Mouse (Mus musculus) intestine, embryonic 16.5 days (tissue): ENCODE data around the gene Mrps18b. TPM values are rescaled to one million over a fixed set of nuclear protein-coding genes. Genes with fewer than 3 reads are reported as not detected.
"Not testable (repeated sequence)": the region's sequence is repeated elsewhere in the genome, so short reads cannot be mapped to it uniquely, and the experiment has no call there.

Source experiments
- ATAC-seq: fragments of 200-750 bp; cut with Nextera tagmentation; 2 replicates; pipeline ENCODE4 v1.8.0; 2017; ENCODE audit warnings: moderate TSS enrichment, moderate library complexity
- H3K27ac ChIP-seq: fragments of 300-500 bp; sonication (generic); 2 replicates; pipeline ENCODE4 v1.5.1; 2014; ENCODE audit warnings: mild to moderate bottlenecking, low read length
- H3K27me3 ChIP-seq: fragments of 300-500 bp; sonication (generic); replicated peaks from 2 replicates; pipeline ENCODE4 v1.6.1; 2014; ENCODE audit warnings: low read length, control low read depth, mixed read lengths; ENCODE audit not compliant: control insufficient read depth, insufficient read depth
- H3K36me3 ChIP-seq: fragments of 300-500 bp; sonication (generic); 2 replicates; pipeline ENCODE4 v1.6.1; 2014; ENCODE audit warnings: low read length, control low read depth; ENCODE audit not compliant: control insufficient read depth, insufficient read depth
- H3K4me1 ChIP-seq: fragments of 300-500 bp; sonication (generic); 2 replicates; pipeline ENCODE4 v1.6.1; 2014; ENCODE audit warnings: low read length, control low read depth, mixed read lengths; ENCODE audit not compliant: control insufficient read depth, insufficient read depth
- H3K4me2 ChIP-seq: fragments of 300-500 bp; sonication (generic); 2 replicates; pipeline ENCODE4 v1.6.1; 2014; ENCODE audit warnings: low read depth, low read length, control low read depth
- H3K4me3 ChIP-seq: fragments of 300-500 bp; sonication (generic); 2 replicates; pipeline ENCODE4 v1.5.1; 2014; ENCODE audit warnings: mild to moderate bottlenecking, low read length
- H3K9ac ChIP-seq: fragments of 300-500 bp; sonication (generic); 2 replicates; pipeline ENCODE4 v1.6.1; 2014; ENCODE audit warnings: low read depth, low read length
- H3K9me3 ChIP-seq: fragments of 300-500 bp; sonication (generic); 2 replicates; pipeline ENCODE4 v1.6.1; 2016; ENCODE audit warnings: low read length, control low read depth; ENCODE audit not compliant: control insufficient read depth
- WGBS: fragments of 180-500 bp; shearing (Covaris S2); extraction: QIAGEN DNeasy Blood & Tissue Kit; methylation state at CpG from one replicate; pipeline ENCODE4 v1.1.7; 2014; 5-methylcytosine and 5-hydroxymethylcytosine counted together
- polyA plus RNA-seq: library from polyadenylated mRNA; unstranded; fragments of >200 nt; fragmentation: Nextera tagmentation; extraction: Ambion mirVana; gene quantifications from 2 replicates; pipeline ENCODE4 v1.2.1, GENCODE M21; 2015

The Mrps18b gene
- polyA plus RNA-seq, 1 experiment from 2014 or later = 145 TPM

DNA sequence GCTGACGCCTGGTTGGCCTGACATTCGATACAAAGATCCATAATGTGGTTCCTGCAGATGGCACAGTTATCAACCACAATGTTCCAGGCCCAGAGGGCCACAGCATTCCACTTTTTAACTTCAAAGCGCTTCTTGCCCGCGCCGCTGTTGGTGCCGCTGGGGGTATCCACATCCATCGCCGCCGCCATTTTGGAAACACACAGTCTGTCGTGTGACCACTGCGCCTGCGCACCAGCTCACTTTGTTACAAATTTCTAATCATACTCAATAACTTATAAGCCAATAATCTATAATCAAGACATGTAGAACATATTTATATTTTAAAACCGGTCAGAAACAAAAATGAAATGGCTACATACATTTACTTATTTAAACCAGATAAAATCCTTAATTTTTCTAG, 19.6 kb upstream of the Mrps18b start:
- not testable (repeated sequence) for H3K27me3 ChIP-seq, ATAC-seq, H3K4me1 ChIP-seq, H3K4me3 ChIP-seq, H3K9me3 ChIP-seq, H3K4me2 ChIP-seq, H3K9ac ChIP-seq, H3K36me3 ChIP-seq, H3K27ac ChIP-seq
- WGBS = 88% methylated on average over 14 of the region's 14 CpGs

- Histone ChIP-seq H3K4me2 (no peak overlapping the region), H3K27me3 (no peaks in the 10 kb centered on the region), H3K4me1 (no peaks in the 10 kb centered on the region), H3K27ac (no peak overlapping the region), H3K9me3 (no peaks in the 10 kb centered on the region), H3K36me3 (peaks cover 19% of the 10 kb centered on the region; the same call in 1 of the 2 replicates), H3K4me3 (no peak overlapping the region), H3K9ac (no peak overlapping the region)
- 88% methylated on average over 4 of the region's 4 CpGs for WGBS
- no peak for ATAC-seq
Measured at GRCm38 (mm10) chr17:35932608-35933007, 16.4 kb upstream of the Mrps18b start.

GRCm38 (mm10) chr17:35930627-35931026, 14.4 kb upstream of the Mrps18b start:
- H3K27me3 ChIP-seq = no peaks in the 10 kb centered on the region
- WGBS = 91% methylated on average over 12 of the region's 12 CpGs
- no peak overlapping the region for H3K9ac ChIP-seq
- H3K36me3 ChIP-seq = peaks cover 30% of the 10 kb centered on the region; the same call in 1 of the 2 replicates
- H3K4me2 ChIP-seq = no peak overlapping the region
- ATAC-seq = no peak
- H3K9me3 ChIP-seq = no peaks in the 10 kb centered on the region
- H3K4me3 ChIP-seq = no peak overlapping the region
- 0 out of 2 replicates have a peak, but pooled peaks cover 3% of the 10 kb centered on the region for H3K4me1 ChIP-seq
- H3K27ac ChIP-seq = no peak overlapping the region

DNA sequence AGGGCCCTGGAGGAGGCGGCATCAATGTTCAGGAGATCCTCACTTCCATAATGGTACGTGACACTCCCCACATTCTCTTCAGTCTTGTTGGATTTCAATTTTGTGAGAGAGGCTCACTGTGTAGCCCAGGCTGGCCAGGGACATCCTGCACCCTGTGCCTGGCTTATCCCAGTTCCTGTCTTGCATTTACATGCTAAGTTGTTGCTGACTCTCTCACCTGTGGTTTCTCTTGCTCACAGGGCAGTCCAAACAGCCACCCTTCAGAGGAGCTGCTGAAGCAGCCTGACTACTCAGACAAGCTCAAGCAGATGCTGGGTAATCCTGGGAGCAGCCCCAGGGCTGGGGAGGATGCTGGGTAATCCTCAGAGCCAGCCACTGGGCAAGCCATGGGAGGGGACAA, 13.3 kb upstream of the Mrps18b start:
- no peak for ATAC-seq
- 0 out of 2 replicates have a peak, but pooled peaks cover 3% of the 10 kb centered on the region for H3K4me1 ChIP-seq

DNA sequence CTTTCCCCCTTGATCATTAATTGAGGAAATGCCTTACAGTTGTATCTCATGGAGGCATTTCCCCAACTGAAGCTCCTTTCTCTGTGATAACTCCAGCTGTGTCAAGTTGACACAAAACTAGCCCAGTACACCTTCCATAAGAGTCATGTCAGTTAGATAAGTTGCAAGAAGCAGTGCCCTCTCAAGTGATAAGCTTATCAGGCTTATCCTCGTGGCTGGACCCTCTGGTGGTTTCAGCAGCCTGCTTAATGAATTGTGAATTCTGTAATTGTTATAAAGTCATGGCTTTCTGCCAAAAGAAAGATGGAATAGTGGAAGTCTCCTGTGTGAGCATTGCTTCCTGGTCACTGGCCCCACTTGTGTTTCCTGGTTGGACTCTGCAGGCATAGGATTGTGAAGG, 11.3 kb upstream of the Mrps18b start:
- H3K4me1 ChIP-seq = 0 out of 2 replicates have a peak, but pooled peaks cover 3% of the 10 kb centered on the region
- peak; percentile 48 for ATAC-seq

More for the DNA sequence above, 13.3 kb upstream of the Mrps18b start:
- Histone ChIP-seq H3K27ac (no peak overlapping the region), H3K9ac (no peak overlapping the region), H3K27me3 (no peaks in the 10 kb centered on the region), H3K4me3 (no peak overlapping the region), H3K9me3 (no peaks in the 10 kb centered on the region), H3K4me2 (no peak overlapping the region), H3K36me3 (peaks cover 36% of the 10 kb centered on the region; the same call in 1 of the 2 replicates)
- 98% methylated on average over 2 of the region's 2 CpGs for WGBS

DNA sequence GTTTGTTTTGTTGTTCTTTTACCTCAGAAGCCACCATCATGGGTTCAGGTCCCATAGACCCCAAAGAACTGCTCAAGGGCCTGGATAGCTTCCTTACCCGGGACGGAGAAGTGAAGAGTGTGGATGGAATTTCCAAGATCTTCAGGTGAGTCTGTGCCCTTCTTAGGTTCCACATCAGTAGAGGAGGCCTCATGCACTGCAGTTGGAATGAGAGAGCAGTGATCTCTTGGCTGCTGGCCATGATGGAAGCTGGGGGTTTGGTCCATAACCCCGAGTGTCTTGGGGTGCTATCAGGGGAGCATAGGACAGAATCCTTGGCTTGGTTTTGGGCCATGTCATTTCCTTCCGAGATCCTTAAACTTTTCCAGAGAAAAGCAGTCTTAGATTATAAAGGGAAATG, 7.1 kb upstream of the Mrps18b start:
- H3K27me3 ChIP-seq = no peaks in the 10 kb centered on the region
- H3K36me3 ChIP-seq = peaks cover 29% of the 10 kb centered on the region; the same call in 1 of the 2 replicates
- H3K4me3 ChIP-seq = no peak overlapping the region
- H3K4me2 ChIP-seq = no peak overlapping the region
- 90% methylated on average over 4 of the region's 4 CpGs for WGBS
- ATAC-seq = no peak
- no peak overlapping the region for H3K27ac ChIP-seq
- H3K9ac ChIP-seq = no peak overlapping the region
- no peaks in the 10 kb centered on the region for H3K9me3 ChIP-seq
- H3K4me1 ChIP-seq = peaks cover 28% of the 10 kb centered on the region

More for the DNA sequence above, 11.3 kb upstream of the Mrps18b start:
- H3K9me3 ChIP-seq = no peaks in the 10 kb centered on the region
- no peak overlapping the region for H3K4me2 ChIP-seq
- H3K4me3 ChIP-seq = no peak overlapping the region
- no peak overlapping the region for H3K27ac ChIP-seq
- H3K27me3 ChIP-seq = no peaks in the 10 kb centered on the region
- no peak overlapping the region for H3K9ac ChIP-seq
- WGBS = 51% methylated on average over 1 of the region's 1 CpGs
- peaks cover 42% of the 10 kb centered on the region; the same call in 1 of the 2 replicates for H3K36me3 ChIP-seq

DNA sequence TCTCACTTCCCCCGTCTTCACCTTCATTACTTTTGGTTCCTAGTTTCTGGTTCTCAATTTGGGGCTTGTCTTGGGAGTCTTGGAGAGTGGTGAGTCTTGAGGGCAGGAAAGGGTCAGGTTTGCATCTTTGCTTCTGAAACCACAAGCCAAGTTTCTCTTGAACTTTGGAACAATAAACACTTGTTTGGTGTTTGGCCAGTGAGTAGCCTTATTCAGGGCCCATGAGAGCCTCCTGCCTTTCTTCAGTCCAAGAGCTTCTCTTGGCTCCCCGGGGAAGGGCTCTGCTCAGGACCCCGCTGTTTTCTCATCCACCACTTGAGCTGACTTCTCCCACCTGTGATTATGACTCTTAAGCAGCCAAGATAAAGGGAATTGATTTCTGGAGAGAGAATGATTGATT, 6.4 kb upstream of the Mrps18b start:
- Histone ChIP-seq H3K9ac (no peak overlapping the region), H3K27ac (no peak overlapping the region), H3K36me3 (peaks cover 23% of the 10 kb centered on the region; the same call in 1 of the 2 replicates), H3K4me2 (no peak overlapping the region), H3K4me3 (no peak overlapping the region), H3K4me1 (peaks cover 28% of the 10 kb centered on the region), H3K27me3 (no peaks in the 10 kb centered on the region), H3K9me3 (no peaks in the 10 kb centered on the region)
- ATAC-seq = no peak
- 79% methylated on average over 3 of the region's 3 CpGs for WGBS

- H3K4me1 ChIP-seq = peaks cover 28% of the 10 kb centered on the region
- no peak overlapping the region for H3K27ac ChIP-seq
- no peaks in the 10 kb centered on the region for H3K9me3 ChIP-seq
- H3K27me3 ChIP-seq = no peaks in the 10 kb centered on the region
- no peak overlapping the region for H3K4me3 ChIP-seq
- no peak overlapping the region for H3K9ac ChIP-seq
- WGBS = 86% methylated on average over 4 of the region's 4 CpGs
- no peak for ATAC-seq
- no peak overlapping the region for H3K4me2 ChIP-seq
- H3K36me3 ChIP-seq = peaks cover 20% of the 10 kb centered on the region; the same call in 1 of the 2 replicates
Measured at GRCm38 (mm10) chr17:35921710-35922109, 5.5 kb upstream of the Mrps18b start.

DNA sequence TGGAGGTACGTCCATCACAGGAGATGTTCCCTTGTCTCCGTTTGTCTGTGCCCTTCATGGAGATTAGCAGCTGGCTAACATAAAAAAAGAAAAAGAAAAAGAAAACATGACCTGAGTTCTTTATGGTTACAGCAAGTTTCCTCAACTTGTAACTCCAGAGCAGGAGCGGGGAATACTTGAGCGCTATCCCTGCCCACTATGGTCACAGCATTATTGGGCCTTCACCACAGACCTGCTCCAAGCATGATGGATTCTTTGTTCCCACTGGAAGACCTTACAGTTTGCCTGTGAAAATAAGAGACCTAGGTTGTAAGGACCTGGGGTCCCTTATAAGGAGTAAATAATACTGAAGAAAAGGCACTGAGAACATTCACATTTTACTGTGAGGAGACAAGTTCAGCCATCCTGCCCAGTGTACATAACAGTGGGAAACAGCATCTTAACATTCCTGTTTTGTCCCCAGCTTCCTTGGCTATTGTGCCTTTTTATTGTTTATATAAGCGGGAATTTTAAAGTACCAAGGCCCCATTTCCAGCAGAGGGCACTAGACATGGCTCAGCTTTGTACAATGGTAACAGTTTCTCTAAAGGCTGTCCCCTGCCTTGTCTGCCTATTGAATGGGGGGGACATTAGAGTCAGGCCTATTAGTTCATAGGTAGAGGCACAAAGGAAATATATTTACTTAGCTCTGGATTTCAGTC, 4.8 kb upstream of the Mrps18b start:
- peak overlapping the region; percentile 92 for H3K27ac ChIP-seq
- H3K4me1 ChIP-seq = peaks cover 26% of the 10 kb centered on the region
- no peaks in the 10 kb centered on the region for H3K27me3 ChIP-seq
- no peaks in the 10 kb centered on the region for H3K9me3 ChIP-seq
- H3K4me3 ChIP-seq = no peak overlapping the region
- no peak overlapping the region for H3K9ac ChIP-seq
- H3K4me2 ChIP-seq = no peak overlapping the region
- WGBS = 73% methylated on average over 5 of the region's 5 CpGs
- peaks cover 13% of the 10 kb centered on the region; the same call in 1 of the 2 replicates for H3K36me3 ChIP-seq
- no peak for ATAC-seq
